ENCODE assay signal across 11 mouse cellular contexts in the genomic region with DNA sequence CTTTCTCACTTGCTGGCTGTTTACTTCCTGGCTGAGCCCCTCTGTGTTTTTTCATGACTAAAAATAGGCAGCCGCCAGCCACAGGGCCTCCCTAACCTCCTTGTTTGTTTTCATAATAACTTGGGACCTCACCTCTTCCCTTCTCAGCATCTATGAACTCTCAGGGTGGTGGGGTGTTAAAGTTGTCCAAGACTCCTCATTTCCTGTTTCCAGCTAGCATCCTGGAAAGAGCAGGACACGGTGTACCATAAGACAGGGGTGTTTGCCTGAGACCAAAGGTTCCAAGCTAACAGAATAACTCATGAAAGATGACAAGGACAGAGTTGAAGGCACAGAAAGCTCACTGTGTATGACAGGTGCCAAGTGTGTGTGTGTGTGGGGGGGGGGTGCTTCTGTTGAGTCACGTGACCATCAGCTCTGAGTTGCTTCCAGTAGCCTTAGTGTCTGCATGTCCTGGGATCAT. TPM values are rescaled to one million over a fixed set of nuclear protein-coding genes. Genes with fewer than 3 reads are reported as not detected.
DNase-seq lines count a peak whose midpoint lies in the region; ATAC-seq and TF ChIP-seq lines count a peak whose summit lies in the region.
"Had no signal": no experiment of that assay in that cellular context is flagged by ENCODE, and none has a peak within 500 bp of the region (broad histone marks: within the 10 kb centered on the region; RNA-seq: fewer than 3 reads in every experiment).

No protein-coding gene starts in this region.

- 28% methylated on average over 3 of the region's 3 CpGs for WGBS in heart, embryonic 15.5 days
- WGBS in stomach, postnatal 0 days, result 34% methylated on average over 3 of the region's 3 CpGs

- no peak for TF ChIP-seq EP300 in MEL (IDR thresholded peaks at IDR 0.05; ENCODE audit: low read depth in 1 of 2, low read length in 2 of 2)
- TF ChIP-seq EP300 in stomach, postnatal 0 days (optimal IDR thresholded peaks at IDR 0.05), result no peak

- H3K9me3 ChIP-seq in MEL (replicated peaks; ENCODE audit: insufficient read depth, low read length), result no peaks in the 10 kb centered on the region
- no peaks in the 10 kb centered on the region for H3K9me3 ChIP-seq in heart, embryonic 15.5 days (replicated peaks)
- no peaks in the 10 kb centered on the region for H3K9me3 ChIP-seq in stomach, postnatal 0 days (ENCODE audit: control insufficient read depth, low read length)
- H3K9me3 ChIP-seq: stomach, embryonic 15.5 days had no signal

- H3K27me3 ChIP-seq in MEL (ENCODE audit: control insufficient read depth in 1 of 2, insufficient read depth in 2 of 2, low read length in 2 of 2), result no peaks in the 10 kb centered on the region
- no peaks in the 10 kb centered on the region for H3K27me3 ChIP-seq in heart, embryonic 15.5 days
- H3K27me3 ChIP-seq in stomach, postnatal 0 days (ENCODE audit: control insufficient read depth, insufficient read depth, low read length), result no peaks in the 10 kb centered on the region
- H3K27me3 ChIP-seq: stomach, embryonic 15.5 days had no signal

- H3K4me3 ChIP-seq in MEL (ENCODE audit: control insufficient read depth in 1 of 2, insufficient read depth in 1 of 2, low read depth in 2 of 2, low read length in 2 of 2), result no peak overlapping the region
- H3K4me3 ChIP-seq in heart, embryonic 15.5 days, result no peak overlapping the region
- no peak overlapping the region for H3K4me3 ChIP-seq in stomach, postnatal 0 days (ENCODE audit: low read depth, low read length)
- H3K4me3 ChIP-seq: stomach, embryonic 15.5 days had no signal

- peak; percentile 18 for DNase-seq in gastrocnemius, postnatal 25 days
- DNase-seq in gastrocnemius, postnatal 14 days, result no peak
- DNase-seq in MEL (ENCODE audit: low read depth, low spot score), result no peak
- peak; percentile 27 for DNase-seq in lung, postnatal 10 days
- DNase-seq in stomach, postnatal 0 days (ENCODE audit: low spot score), result no peak
- DNase-seq in gastrocnemius, adult 18-20 months (ENCODE audit: low spot score), result no peak

- no peak for TF ChIP-seq CTCF in MEL (IDR thresholded peaks at IDR 0.05 in 2 of 3, conservative IDR thresholded peaks at IDR 0.05 in 1 of 3; ENCODE audit: control insufficient read depth in 1 of 3, insufficient read depth in 1 of 3, low read depth in 2 of 3, low read length in 3 of 3, poor library complexity in 1 of 3, severe bottlenecking in 1 of 3)
- no peak for TF ChIP-seq CTCF in stomach, postnatal 0 days (IDR thresholded peaks at IDR 0.05; ENCODE audit: low read depth)

- no peak overlapping the region for H3K9ac ChIP-seq in MEL (ENCODE audit: control insufficient read depth, low read depth, low read length, poor library complexity, severe bottlenecking)
- no peak overlapping the region for H3K9ac ChIP-seq in heart, embryonic 15.5 days
- H3K9ac ChIP-seq in stomach, postnatal 0 days (ENCODE audit: low read length), result no peak overlapping the region
- H3K9ac ChIP-seq: stomach, embryonic 15.5 days had no signal

- intact Hi-C loops in gastrocnemius, postnatal 14 days (cut with DNase I; ENCODE audit: low total_unique reads), result no loop called here

- TF ChIP-seq POLR2A in MEL (IDR thresholded peaks at IDR 0.05; ENCODE audit: control insufficient read depth in 1 of 2, insufficient read depth in 1 of 2, low read depth in 1 of 2, low read length in 2 of 2, poor library complexity in 1 of 2), result no peak

- no peak overlapping the region for H3K4me2 ChIP-seq in heart, embryonic 15.5 days
- H3K4me2 ChIP-seq in stomach, postnatal 0 days (replicated peaks; ENCODE audit: low read depth), result no peak overlapping the region
- H3K4me2 ChIP-seq: stomach, embryonic 15.5 days had no signal

- H3K79me2 ChIP-seq in MEL (ENCODE audit: control insufficient read depth, insufficient read depth, low read length, poor library complexity), result no peaks in the 10 kb centered on the region

- no peak for TF ChIP-seq RAD21 in MEL (IDR thresholded peaks at IDR 0.05; ENCODE audit: low read depth, low read length)

- no peak overlapping the region for H3K27ac ChIP-seq in MEL (ENCODE audit: control insufficient read depth, low read depth, low read length)
- H3K27ac ChIP-seq in heart, embryonic 15.5 days, result peak overlapping the region; percentile 70
- H3K27ac ChIP-seq in stomach, postnatal 0 days (replicated peaks), result no peak overlapping the region; the same call in 1 of the 2 replicates
- H3K27ac ChIP-seq: stomach, embryonic 15.5 days had no signal

- peaks cover 16 to 24% of the 10 kb centered on the region in 2 experiments for H3K4me1 ChIP-seq in MEL (ENCODE audit: control insufficient read depth in 1 of 2, insufficient read depth in 2 of 2, low read length in 2 of 2)
- peaks cover 20% of the 10 kb centered on the region for H3K4me1 ChIP-seq in heart, embryonic 15.5 days (replicated peaks)
- no peaks in the 10 kb centered on the region for H3K4me1 ChIP-seq in stomach, postnatal 0 days (replicated peaks; ENCODE audit: control insufficient read depth, insufficient read depth)
- H3K4me1 ChIP-seq: stomach, embryonic 15.5 days had no signal

- peaks cover 0 to 15% of the 10 kb centered on the region in 2 experiments; a peak in 2 of 4 replicates for H3K36me3 ChIP-seq in MEL (ENCODE audit: control insufficient read depth in 1 of 2, insufficient read depth in 2 of 2, low read length in 2 of 2)
- H3K36me3 ChIP-seq in heart, embryonic 15.5 days, result no peaks in the 10 kb centered on the region
- H3K36me3 ChIP-seq in stomach, postnatal 0 days (ENCODE audit: control insufficient read depth, insufficient read depth, low read length), result no peaks in the 10 kb centered on the region
- H3K36me3 ChIP-seq: stomach, embryonic 15.5 days had no signal

- no peak for ATAC-seq in heart, embryonic 15.5 days (replicated peaks; ENCODE audit: insufficient number of reproducible peaks, insufficient read depth, low FRiP score, low read depth)
- no peak for ATAC-seq in megakaryocyte-erythroid progenitor cell, adult 5-6 weeks (replicated peaks; ENCODE audit: low FRiP score, low TSS enrichment, poor library complexity, severe bottlenecking)
- no peak; the same call in 1 of the 2 replicates for ATAC-seq in stomach, postnatal 0 days (ENCODE audit: low FRiP score, low TSS enrichment)

RNA-seq across cellular contexts. Expression of a gene that starts 6.7 kb away (rescaled TPM):
- not detected for total RNA-seq in gastrocnemius, postnatal 25 days (2021)
- total RNA-seq in gastrocnemius, postnatal 14 days (2021), result not detected
- total RNA-seq in MEL (2012; rRNA removed), result not detected in 2 replicates
- not detected for polyA plus RNA-seq in MEL (2012; ENCODE audit: insufficient read depth in 1 of 2, insufficient read length in 2 of 2, low read depth in 1 of 2, low replicate concordance in 2 of 2, missing spikeins in 1 of 2)
- not detected in 2 replicates for polyA plus RNA-seq in heart, embryonic 15.5 days (2015; fragmentation: Nextera tagmentation; extraction: Ambion mirVana)
- not detected in 2 replicates for total RNA-seq in megakaryocyte-erythroid progenitor cell, adult 5-6 weeks (2014; fragmentation: Nextera tagmentation)
- total RNA-seq in megakaryocyte-erythroid progenitor cell, adult 5-6 weeks (2017), result not detected in 2 replicates
- 0.27 and 0.35 TPM in 2 replicates for polyA plus RNA-seq in stomach, postnatal 0 days (2015; fragmentation: Nextera tagmentation; extraction: Ambion mirVana)
- not detected for total RNA-seq in gastrocnemius, adult 18-20 months (2021)
- polyA plus RNA-seq: embryonic facial prominence, embryonic 14.5 days; limb, embryonic 14.5 days had no signal

RNA-seq across cellular contexts. Expression of a gene that starts 30.3 kb away (rescaled TPM):
- total RNA-seq in gastrocnemius, postnatal 25 days (2021), result 10 to 100 TPM in 1 of 2 experiments, 1 to 10 TPM in 1; 5.6 to 22.7 TPM
- 10 to 100 TPM; 20.7 to 21.7 TPM for total RNA-seq in gastrocnemius, postnatal 14 days (2021)
- total RNA-seq in MEL (2012; rRNA removed), result 0.62 and 0.69 TPM in 2 replicates
- polyA plus RNA-seq in MEL (2012; ENCODE audit: insufficient read depth in 1 of 2, insufficient read length in 2 of 2, low read depth in 1 of 2, low replicate concordance in 2 of 2, missing spikeins in 1 of 2), result 1 to 10 TPM in 1 of 2 experiments, not detected in 1; 2.2 TPM
- polyA plus RNA-seq in heart, embryonic 15.5 days (2015; fragmentation: Nextera tagmentation; extraction: Ambion mirVana), result 1.9 and 2.7 TPM in 2 replicates
- total RNA-seq in megakaryocyte-erythroid progenitor cell, adult 5-6 weeks (2014; fragmentation: Nextera tagmentation), result not detected in 2 replicates
- 0.69 TPM in 1 of 2 replicates, not detected in the other for total RNA-seq in megakaryocyte-erythroid progenitor cell, adult 5-6 weeks (2017)
- polyA plus RNA-seq in stomach, postnatal 0 days (2015; fragmentation: Nextera tagmentation; extraction: Ambion mirVana), result 5.1 TPM in 2 replicates
- 1 to 10 TPM; 5.3 to 9.6 TPM for total RNA-seq in gastrocnemius, adult 18-20 months (2021)

RNA-seq across cellular contexts. Expression of a gene that starts 35.8 kb away (rescaled TPM):
- 1 to 10 TPM; 1.3 to 1.6 TPM for total RNA-seq in gastrocnemius, postnatal 25 days (2021)
- 1 to 10 TPM; 1.2 to 1.3 TPM for total RNA-seq in gastrocnemius, postnatal 14 days (2021)
- 9.1 and 12.1 TPM in 2 replicates for total RNA-seq in MEL (2012; rRNA removed)
- 10 to 100 TPM in 1 of 2 experiments, not detected in 1; 21.1 TPM for polyA plus RNA-seq in MEL (2012; ENCODE audit: insufficient read depth in 1 of 2, insufficient read length in 2 of 2, low read depth in 1 of 2, low replicate concordance in 2 of 2, missing spikeins in 1 of 2)
- 0.43 and 0.95 TPM in 2 replicates for polyA plus RNA-seq in heart, embryonic 15.5 days (2015; fragmentation: Nextera tagmentation; extraction: Ambion mirVana)
- total RNA-seq in megakaryocyte-erythroid progenitor cell, adult 5-6 weeks (2014; fragmentation: Nextera tagmentation), result 7.6 and 11.5 TPM in 2 replicates
- total RNA-seq in megakaryocyte-erythroid progenitor cell, adult 5-6 weeks (2017), result 1.9 and 2.9 TPM in 2 replicates
- polyA plus RNA-seq in stomach, postnatal 0 days (2015; fragmentation: Nextera tagmentation; extraction: Ambion mirVana), result 0.39 and 0.41 TPM in 2 replicates
- 1 to 10 TPM; 1.0 to 1.1 TPM for total RNA-seq in gastrocnemius, adult 18-20 months (2021)

RNA-seq across cellular contexts. Expression of a gene that starts 44.7 kb away (rescaled TPM):
- total RNA-seq in gastrocnemius, postnatal 25 days (2021), result 10 to 100 TPM; 66.3 to 67.8 TPM
- total RNA-seq in gastrocnemius, postnatal 14 days (2021), result 10 to 100 TPM; 60.9 to 61.2 TPM
- total RNA-seq in MEL (2012; rRNA removed), result 129 and 139 TPM in 2 replicates
- polyA plus RNA-seq in MEL (2012; ENCODE audit: insufficient read depth in 1 of 2, insufficient read length in 2 of 2, low read depth in 1 of 2, low replicate concordance in 2 of 2, missing spikeins in 1 of 2), result 100 to 1,000 TPM; 369 to 446 TPM
- 89.2 and 109 TPM in 2 replicates for polyA plus RNA-seq in heart, embryonic 15.5 days (2015; fragmentation: Nextera tagmentation; extraction: Ambion mirVana)
- 239 and 277 TPM in 2 replicates for total RNA-seq in megakaryocyte-erythroid progenitor cell, adult 5-6 weeks (2014; fragmentation: Nextera tagmentation)
- 176 and 226 TPM in 2 replicates for total RNA-seq in megakaryocyte-erythroid progenitor cell, adult 5-6 weeks (2017)
- polyA plus RNA-seq in stomach, postnatal 0 days (2015; fragmentation: Nextera tagmentation; extraction: Ambion mirVana), result 64.2 and 66.9 TPM in 2 replicates
- 10 to 100 TPM; 66.4 to 81.3 TPM for total RNA-seq in gastrocnemius, adult 18-20 months (2021)

RNA-seq across cellular contexts. Expression of a gene that starts 56.7 kb away (rescaled TPM):
- total RNA-seq in gastrocnemius, postnatal 25 days (2021), result 10 to 100 TPM; 16.0 to 17.1 TPM
- total RNA-seq in gastrocnemius, postnatal 14 days (2021), result 10 to 100 TPM; 16.4 to 17.4 TPM
- 133 TPM in 2 replicates for total RNA-seq in MEL (2012; rRNA removed)
- polyA plus RNA-seq in MEL (2012; ENCODE audit: insufficient read depth in 1 of 2, insufficient read length in 2 of 2, low read depth in 1 of 2, low replicate concordance in 2 of 2, missing spikeins in 1 of 2), result 100 to 1,000 TPM in 1 of 2 experiments, 10 to 100 TPM in 1; 80.5 to 371 TPM
- polyA plus RNA-seq in heart, embryonic 15.5 days (2015; fragmentation: Nextera tagmentation; extraction: Ambion mirVana), result 36.9 and 42.7 TPM in 2 replicates
- total RNA-seq in megakaryocyte-erythroid progenitor cell, adult 5-6 weeks (2014; fragmentation: Nextera tagmentation), result 74.9 and 108 TPM in 2 replicates
- total RNA-seq in megakaryocyte-erythroid progenitor cell, adult 5-6 weeks (2017), result 81.8 and 87.7 TPM in 2 replicates
- 29.8 and 30.0 TPM in 2 replicates for polyA plus RNA-seq in stomach, postnatal 0 days (2015; fragmentation: Nextera tagmentation; extraction: Ambion mirVana)
- 10 to 100 TPM; 22.8 to 25.7 TPM for total RNA-seq in gastrocnemius, adult 18-20 months (2021)

Comparison
In these comparisons a context has a peak if more than half of its experiments do, and no peak if none do; other contexts are left out.
1. DNase-seq: peak in gastrocnemius, postnatal 25 days (single experiment) and lung, postnatal 10 days (single experiment); none in gastrocnemius, postnatal 14 days (single experiment), MEL (single experiment), stomach, postnatal 0 days (single experiment) and gastrocnemius, adult 18-20 months (single experiment).